Mouse (Mus musculus): Measurements from ENCODE around the gene Fgfr2. TPM values are rescaled to one million over a fixed set of nuclear protein-coding genes. Genes with fewer than 3 reads are reported as not detected.
"Not testable (repeated sequence)": the region's sequence is repeated elsewhere in the genome, so short reads cannot be mapped to it uniquely, and the experiment has no call there.

Fgfr2 gene
- polyA plus RNA-seq, 2 experiments from 2014 or later = not detected

GRCm38 (mm10) chr7:132568817-132569216, 554.3 kb downstream of the Fgfr2 start:
- ATAC-seq = peak; percentile 75

- no peak for ATAC-seq
These were observed 557.3 kb downstream of the Fgfr2 start for GRCm38 (mm10) chr7:132565831-132566230.

GRCm38 (mm10) chr7:132559138-132559766, 563.9 kb downstream of the Fgfr2 start:
- no peak for ATAC-seq

GRCm38 (mm10) chr7:132558141-132558736, 564.9 kb downstream of the Fgfr2 start:
- ATAC-seq = no peak

- no peak for ATAC-seq
These were observed 566.6 kb downstream of the Fgfr2 start for GRCm38 (mm10) chr7:132556575-132556974.

- ATAC-seq = no peak
These were observed 567.2 kb downstream of the Fgfr2 start for GRCm38 (mm10) chr7:132555911-132556310.

- ATAC-seq = no peak
These were observed 569.1 kb downstream of the Fgfr2 start for GRCm38 (mm10) chr7:132554091-132554490.

GRCm38 (mm10) chr7:132551351-132552126, 571.6 kb downstream of the Fgfr2 start:
- ATAC-seq = peak; percentile 92

- ATAC-seq = no peak
These were observed 576.0 kb downstream of the Fgfr2 start for GRCm38 (mm10) chr7:132547126-132547525.

- no peak for ATAC-seq
These were observed 580.7 kb downstream of the Fgfr2 start for GRCm38 (mm10) chr7:132542427-132542826.

- no peak for ATAC-seq
These were observed 581.6 kb downstream of the Fgfr2 start for GRCm38 (mm10) chr7:132541566-132541965.

GRCm38 (mm10) chr7:132540597-132540996, 582.6 kb downstream of the Fgfr2 start:
- ATAC-seq = no peak

GRCm38 (mm10) chr7:132529206-132529605, 593.9 kb downstream of the Fgfr2 start:
- no peak for ATAC-seq

- ATAC-seq = no peak
These were observed 609.6 kb downstream of the Fgfr2 start for GRCm38 (mm10) chr7:132513419-132513982.

- no peak for ATAC-seq
These were observed 614.0 kb downstream of the Fgfr2 start for GRCm38 (mm10) chr7:132509110-132509509.

GRCm38 (mm10) chr7:132507361-132507760, 615.8 kb downstream of the Fgfr2 start:
- no peak for ATAC-seq

- no peak for ATAC-seq
These were observed 616.9 kb downstream of the Fgfr2 start for GRCm38 (mm10) chr7:132506226-132506625.

- not testable (repeated sequence) for ATAC-seq
These were observed 620.7 kb downstream of the Fgfr2 start for GRCm38 (mm10) chr7:132502445-132502844.

GRCm38 (mm10) chr7:132497142-132497541, 626.0 kb downstream of the Fgfr2 start:
- no peak for ATAC-seq

GRCm38 (mm10) chr7:132494263-132494662, 628.9 kb downstream of the Fgfr2 start:
- ATAC-seq = no peak

GRCm38 (mm10) chr7:132493632-132494031, 629.5 kb downstream of the Fgfr2 start:
- ATAC-seq = no peak

- ATAC-seq = no peak
These were observed 631.2 kb downstream of the Fgfr2 start for GRCm38 (mm10) chr7:132491902-132492301.

GRCm38 (mm10) chr7:132487361-132487760, 635.8 kb downstream of the Fgfr2 start:
- no peak for ATAC-seq

Data from activated CD4-positive, CD25-positive, alpha-beta regulatory T cell, adult 4 months (primary cell).